Mouse (Mus musculus) adrenal gland, adult 2 months (tissue): ENCODE data around the gene Gja8. TPM values are rescaled to one million over a fixed set of nuclear protein-coding genes. Genes with fewer than 3 reads are reported as not detected.

Experiments
- DNase-seq: peaks from one replicate; pipeline ENCODE4 v3.0.0; 2021
- long read RNA-seq: library from polyadenylated mRNA; stranded (forward); transcript quantifications from one replicate; pipeline ENCODE4 v2.0.0, GENCODE M21; 2021
- polyA plus RNA-seq: library from polyadenylated mRNA; depleted of rRNA; stranded (reverse); fragments of >200 nt; gene quantifications from 2 replicates; pipeline ENCODE4 v1.2.3, GENCODE M21; 2012; rRNA removed
- total RNA-seq, 2 experiments: library from RNA; stranded (reverse); gene quantifications; 2 replicates each; pipeline ENCODE4 v1.2.3; 2021

The Gja8 gene
- total RNA-seq (not detected), polyA plus RNA-seq (not detected in 2 replicates)
- long read RNA-seq: 0 reads

- no peak for DNase-seq
Observed at GRCm38 (mm10) chr3:96925920-96926319, at the start of gene Gja8. Gene Gja8, minus strand, starts transcription at chr3:96926020.

- DNase-seq: no peak
Observed at GRCm38 (mm10) chr3:96974467-96974866, 48.6 kb upstream of the Gja8 start.

GRCm38 (mm10) chr3:96970986-96971385, 45.2 kb upstream of the Gja8 start:
- DNase-seq: no peak

DNA sequence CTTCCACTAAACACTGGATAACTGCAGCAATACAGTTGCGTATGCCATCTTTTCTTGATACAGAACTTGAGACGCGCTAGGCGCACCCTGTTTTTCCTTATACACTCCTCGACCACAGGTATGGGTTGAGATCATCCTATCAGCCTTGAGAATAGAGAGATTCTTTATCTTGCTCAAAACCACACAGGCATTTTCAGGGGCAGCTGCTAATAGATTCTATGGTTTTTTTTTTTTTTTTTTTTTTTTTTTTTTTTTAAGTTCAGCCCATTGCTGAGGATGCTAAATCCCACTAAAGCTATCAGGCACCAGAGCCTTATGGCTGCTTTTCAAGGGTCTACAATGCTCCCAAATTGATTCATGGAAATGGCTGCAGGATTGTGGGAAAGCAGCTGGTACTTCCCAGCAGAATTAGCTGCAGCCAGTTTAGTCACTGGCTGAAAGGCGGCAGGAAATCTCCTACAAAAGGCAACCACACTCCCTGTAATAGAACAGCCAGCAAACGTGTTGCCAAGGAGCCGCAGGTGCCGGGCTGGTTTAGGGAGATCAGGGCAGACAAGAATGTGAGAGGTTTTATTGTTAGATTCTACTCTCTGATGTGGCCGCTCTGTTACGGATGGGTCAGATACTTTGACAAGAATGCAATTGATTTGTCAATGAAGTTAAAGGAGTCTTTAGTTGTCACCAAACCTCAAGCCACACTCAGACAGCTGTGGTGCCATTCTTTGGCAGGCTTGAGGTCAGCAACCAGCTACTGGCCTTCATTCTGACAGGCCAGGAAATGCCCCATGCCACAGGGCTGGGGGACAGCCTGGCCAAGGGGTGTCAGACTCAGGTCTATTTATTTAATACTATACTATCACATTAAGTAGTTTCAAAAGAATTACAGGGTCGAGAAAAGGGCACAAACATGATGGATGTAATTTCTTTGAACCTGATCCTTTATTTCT, 37.5 kb upstream of the Gja8 start:
- no peak for DNase-seq

GRCm38 (mm10) chr3:96960597-96960996, 34.8 kb upstream of the Gja8 start:
- no peak for DNase-seq

GRCm38 (mm10) chr3:96953489-96954233, 27.8 kb upstream of the Gja8 start:
- peak; percentile 3 for DNase-seq

- DNase-seq: no peak
Observed at GRCm38 (mm10) chr3:96942706-96943105, 16.9 kb upstream of the Gja8 start.

DNA sequence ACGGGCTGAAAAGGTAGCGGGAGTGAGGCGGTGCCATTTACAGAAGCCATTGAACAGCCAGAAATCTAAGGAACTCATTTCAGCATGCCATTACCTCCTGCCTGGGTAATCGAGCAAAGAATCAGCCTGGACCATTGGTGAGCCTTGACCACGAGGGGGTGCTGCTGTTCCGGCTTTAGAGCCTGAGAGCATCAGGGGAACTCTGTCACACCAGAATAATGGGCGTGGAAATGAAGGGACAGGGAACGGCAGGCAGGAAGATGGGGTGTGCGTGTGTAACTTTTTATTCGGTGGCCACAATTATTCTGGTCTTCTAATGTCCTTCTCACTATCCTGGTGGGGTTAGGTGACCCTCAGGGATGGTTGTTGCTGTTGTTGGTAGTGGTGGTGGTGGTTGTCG, 12.9 kb upstream of the Gja8 start:
- DNase-seq: peak; percentile 83

- DNase-seq: no peak
Observed at GRCm38 (mm10) chr3:96937606-96938005, 11.8 kb upstream of the Gja8 start.

DNA sequence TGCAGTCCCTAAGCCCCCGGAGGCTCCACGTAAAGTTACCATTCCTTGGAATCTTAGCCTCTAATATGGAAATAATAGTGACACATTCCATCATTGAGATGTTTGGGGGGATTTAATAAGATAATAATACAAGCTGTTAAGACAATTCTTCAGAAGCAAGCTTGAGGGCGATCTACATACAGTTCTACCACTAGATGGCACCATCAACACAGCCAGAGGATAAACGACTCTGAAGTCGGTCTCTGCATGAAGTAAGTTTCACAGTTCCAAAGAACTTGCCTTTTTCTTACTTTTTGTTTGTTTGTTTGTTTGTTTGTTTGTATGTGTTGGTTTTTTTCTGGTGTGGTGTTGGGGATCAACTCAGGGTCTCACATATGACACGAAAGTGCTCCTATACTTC, 10.4 kb upstream of the Gja8 start:
- peak; percentile 16 for DNase-seq

DNA sequence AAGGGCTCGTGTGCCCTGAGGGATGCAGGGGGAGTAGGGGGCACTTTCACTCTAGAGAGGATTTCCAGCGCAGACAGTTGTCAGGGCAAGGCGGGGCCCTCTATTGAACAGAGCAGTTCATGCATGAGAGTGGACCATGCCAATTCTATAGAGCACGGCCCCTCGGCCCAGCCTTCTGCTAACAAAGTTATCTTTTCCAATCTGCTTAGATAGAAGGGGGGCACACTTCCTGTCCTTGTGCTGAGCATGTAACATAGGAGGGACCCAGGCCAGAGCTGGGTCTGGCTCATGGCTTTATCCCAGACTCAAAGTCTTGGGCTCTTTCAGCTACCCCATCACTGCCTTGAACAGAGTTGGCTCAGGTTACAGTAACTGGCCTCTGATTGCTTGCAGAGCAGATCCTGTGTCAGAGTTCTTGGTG, 5.5 kb upstream of the Gja8 start:
- DNase-seq: peak; percentile 7

GRCm38 (mm10) chr3:96924631-96925030, 1.2 kb downstream of the Gja8 start:
- DNase-seq: no peak

DNA sequence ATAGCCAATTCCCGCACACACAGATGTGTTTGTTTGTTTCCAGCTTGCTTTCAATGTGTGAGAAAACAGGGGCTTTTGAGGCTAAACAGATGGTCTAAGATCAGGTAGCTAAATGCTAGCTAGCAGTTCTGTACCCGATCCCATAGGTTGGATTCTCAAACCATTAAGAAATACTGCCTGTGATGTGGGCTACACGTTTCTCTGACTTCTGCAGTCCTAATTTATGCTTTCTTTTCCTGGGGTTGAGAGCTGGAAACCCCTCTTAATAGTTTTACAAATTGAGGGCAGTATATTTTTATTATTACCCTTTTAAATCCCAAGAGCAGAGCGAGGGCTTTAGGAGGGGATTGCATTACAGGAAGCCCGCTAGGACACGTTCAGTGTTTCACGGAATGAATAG, 4.8 kb downstream of the Gja8 start:
- no peak for DNase-seq

DNA sequence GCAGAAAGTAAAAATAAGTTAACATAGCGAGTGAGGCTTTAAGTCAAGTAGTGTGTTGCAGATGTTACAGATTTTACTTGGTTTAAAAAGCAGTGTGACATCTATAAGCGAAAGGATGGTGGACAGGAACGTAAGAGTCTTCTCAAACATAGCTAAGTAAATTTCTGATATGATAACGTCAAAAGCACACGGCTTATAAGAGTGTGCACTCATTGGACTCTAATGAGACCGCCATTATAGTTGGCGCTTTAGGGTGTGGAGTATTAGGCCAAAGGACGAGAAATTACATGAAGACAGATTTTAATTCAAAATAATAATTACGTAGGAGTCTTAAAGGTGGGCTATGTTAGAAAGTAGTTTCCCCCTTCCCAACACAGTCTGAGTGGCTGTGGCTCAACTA, 20.2 kb downstream of the Gja8 start:
- DNase-seq: no peak

- peak; percentile 97 for DNase-seq
Observed at GRCm38 (mm10) chr3:96904851-96905541, 20.8 kb downstream of the Gja8 start, which contains the start of gene Gpr89. Gene Gpr89, minus strand, starts transcription at chr3:96905346.

- no peak for DNase-seq
Observed at GRCm38 (mm10) chr3:96904393-96904792, 21.4 kb downstream of the Gja8 start, which contains the start of gene Gja5. Gene Gja5, plus strand, starts transcription at chr3:96904693.

DNA sequence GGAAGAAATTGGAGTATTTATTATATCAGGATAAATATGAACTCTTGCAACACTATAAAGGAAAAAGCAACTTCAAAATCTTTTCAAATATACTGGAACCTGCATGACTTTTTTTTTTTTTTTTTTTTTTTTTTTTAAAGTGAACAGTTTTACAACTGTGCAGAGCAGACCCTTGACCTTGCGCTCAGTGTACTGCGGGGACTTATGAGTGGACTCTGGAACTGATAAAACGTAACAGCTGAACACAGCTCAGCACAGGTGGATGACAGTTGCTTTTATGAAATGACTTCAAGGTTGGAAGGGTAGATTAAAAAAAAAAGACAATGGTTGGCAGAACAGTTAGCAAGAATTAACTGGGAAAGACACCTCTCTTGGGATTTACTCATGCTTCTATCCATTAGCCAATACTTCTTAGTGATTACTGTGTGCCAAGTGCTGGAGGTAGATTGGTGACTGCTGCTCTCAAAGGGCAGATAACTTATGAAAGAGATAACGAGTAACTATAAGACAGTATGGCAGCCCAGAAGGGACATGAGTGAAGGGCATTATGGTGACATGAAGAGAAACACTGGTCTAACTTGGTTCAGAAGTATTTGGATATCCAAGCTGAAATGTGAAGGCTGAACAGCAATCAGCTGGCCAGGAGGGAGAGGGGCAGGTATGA, 23.4 kb downstream of the Gja8 start:
- no peak for DNase-seq

GRCm38 (mm10) chr3:96883690-96884089, 42.1 kb downstream of the Gja8 start:
- no peak for DNase-seq

- DNase-seq: no peak
Observed at GRCm38 (mm10) chr3:96882061-96882849, 43.6 kb downstream of the Gja8 start.

DNA sequence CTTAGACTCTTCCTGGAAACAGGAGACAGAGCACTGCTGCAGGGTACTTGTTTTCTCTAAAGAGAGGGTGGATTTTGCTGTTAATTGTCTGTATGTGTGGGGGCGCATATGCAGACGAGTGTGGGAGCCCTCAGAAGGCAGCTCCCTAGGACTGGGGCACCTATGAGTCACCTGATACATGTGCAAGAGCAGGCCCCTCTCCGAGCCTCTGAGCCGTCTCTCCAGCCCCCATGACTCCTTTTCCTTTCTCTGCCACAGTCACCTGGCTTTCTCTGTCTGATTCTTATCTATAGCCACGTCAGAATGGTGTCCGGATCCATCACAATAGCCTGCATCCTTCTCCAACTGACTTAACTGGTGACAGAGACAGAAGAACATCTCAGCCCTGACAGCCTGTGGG, 44.3 kb downstream of the Gja8 start:
- no peak for DNase-seq

- DNase-seq: no peak
Observed at GRCm38 (mm10) chr3:96880385-96880784, 45.4 kb downstream of the Gja8 start.
